Comparison of ENCODE assay signal across 8 mouse cellular contexts in the genomic region with DNA sequence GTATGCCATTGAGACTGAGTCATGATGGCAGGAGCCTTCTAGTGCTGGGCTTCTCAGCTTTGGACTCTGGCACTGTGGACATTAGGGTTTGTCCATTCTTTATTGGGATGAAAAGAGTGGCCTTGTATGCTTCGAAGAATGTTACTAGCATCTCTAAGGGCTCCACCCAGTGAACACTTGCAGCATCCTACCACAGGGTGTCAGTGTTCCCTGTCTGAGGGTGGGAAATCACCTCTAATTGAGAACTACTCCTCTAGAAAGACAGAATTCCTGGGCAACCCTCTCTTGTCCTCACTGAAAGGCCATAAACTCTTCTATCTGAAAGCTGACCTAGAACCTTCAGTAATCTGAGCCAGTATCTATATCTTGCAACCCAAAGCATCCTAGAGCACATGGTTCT. TPM values are rescaled to one million over a fixed set of nuclear protein-coding genes. Genes with fewer than 3 reads are reported as not detected.
DNase-seq lines count a peak whose midpoint lies in the region; ATAC-seq and TF ChIP-seq lines count a peak whose summit lies in the region.

No protein-coding gene starts in this region.

- H3K36me3 ChIP-seq in midbrain, embryonic 14.5 days (ENCODE audit: control insufficient read depth, insufficient read depth, low read length): no peaks in the 10 kb centered on the region
- no peaks in the 10 kb centered on the region for H3K36me3 ChIP-seq in midbrain, embryonic 10.5 days

- peaks cover 9% of the 10 kb centered on the region; the same call in 1 of the 2 replicates for H3K4me1 ChIP-seq in midbrain, embryonic 14.5 days (ENCODE audit: control insufficient read depth, insufficient read depth, low read length)
- H3K4me1 ChIP-seq in midbrain, embryonic 10.5 days: peaks cover 17% of the 10 kb centered on the region

- no peaks in the 10 kb centered on the region for H3K9me3 ChIP-seq in midbrain, embryonic 14.5 days (ENCODE audit: control insufficient read depth, low read length)
- H3K9me3 ChIP-seq in midbrain, embryonic 10.5 days (replicated peaks): no peaks in the 10 kb centered on the region

- peak; percentile 40 for DNase-seq in gastrocnemius, adult 2 months
- DNase-seq in gastrocnemius, postnatal 4 days (ENCODE audit: low spot score in 2 of 2): no peak
- DNase-seq in midbrain, embryonic 14.5 days: peak; percentile 66
- DNase-seq in midbrain, embryonic 10.5 days (ENCODE audit: low spot score): no peak
- peak; percentile 7 for DNase-seq in WW6 (ENCODE audit: low read depth, low spot score)
- peak; percentile 56 for DNase-seq in kidney, postnatal 10 days
- DNase-seq in retina, postnatal 1 day: peak; percentile 58
- DNase-seq in cerebellum, adult 8-10 months: no peak

- H3K4me3 ChIP-seq in gastrocnemius, adult 2 months: no peak overlapping the region
- H3K4me3 ChIP-seq in midbrain, embryonic 14.5 days (replicated peaks; ENCODE audit: low read depth, low read length): no peak overlapping the region
- no peak overlapping the region for H3K4me3 ChIP-seq in midbrain, embryonic 10.5 days

- no peak overlapping the region for H3K4me2 ChIP-seq in midbrain, embryonic 14.5 days (ENCODE audit: low read length)

- no peak overlapping the region for H3K27ac ChIP-seq in gastrocnemius, adult 2 months
- H3K27ac ChIP-seq in midbrain, embryonic 14.5 days (replicated peaks; ENCODE audit: low read depth, low read length): no peak overlapping the region
- H3K27ac ChIP-seq in midbrain, embryonic 10.5 days (replicated peaks): no peak overlapping the region

- TF ChIP-seq CTCF in gastrocnemius, adult 2 months (IDR thresholded peaks at IDR 0.05): peak; percentile 67

- H3K9ac ChIP-seq in midbrain, embryonic 14.5 days (replicated peaks; ENCODE audit: low read length): no peak overlapping the region

- intact Hi-C loops in gastrocnemius, adult 2 months (cut with DNase I): loop anchor here (10.0 kb wide), 1 partner anchor 152 kb away; no protein-coding TSS in a partner anchor

- WGBS in midbrain, embryonic 14.5 days: 78% methylated on average over 1 of the region's 1 CpGs
- WGBS in midbrain, embryonic 10.5 days: 61% methylated on average over 1 of the region's 1 CpGs

- no peaks in the 10 kb centered on the region; the same call in 1 of the 2 replicates for H3K27me3 ChIP-seq in midbrain, embryonic 14.5 days (ENCODE audit: control insufficient read depth, insufficient read depth, low read length)
- H3K27me3 ChIP-seq in midbrain, embryonic 10.5 days (ENCODE audit: low read depth, poor library complexity, severe bottlenecking): peaks cover 56% of the 10 kb centered on the region

- ATAC-seq in midbrain, embryonic 14.5 days (ENCODE audit: low FRiP score, low TSS enrichment): no peak

RNA-seq across cellular contexts. Expression of gene Pdzd8, which starts 41.6 kb away (rescaled TPM):
- total RNA-seq in gastrocnemius, adult 2 months (2021): 10 to 100 TPM; 12.1 to 17.8 TPM
- total RNA-seq in gastrocnemius, postnatal 4 days (2021): 10 to 100 TPM; 24.6 to 26.7 TPM
- 15.0 and 15.7 TPM in 2 replicates for polyA plus RNA-seq in midbrain, embryonic 14.5 days (2014; fragmentation: Nextera tagmentation; extraction: Ambion mirVana)
- 8.1 and 8.5 TPM in 2 replicates for polyA plus RNA-seq in midbrain, embryonic 10.5 days (2016; fragmentation: Nextera tagmentation; extraction: Ambion mirVana)

Comparison
In these comparisons a context has a peak if more than half of its experiments do, and no peak if none do; other contexts are left out.
1. DNase-seq: peak in gastrocnemius, adult 2 months (single experiment), midbrain, embryonic 14.5 days (single experiment), WW6 (single experiment), kidney, postnatal 10 days (single experiment) and retina, postnatal 1 day (single experiment); none in gastrocnemius, postnatal 4 days (0 of 2), midbrain, embryonic 10.5 days (single experiment) and cerebellum, adult 8-10 months (single experiment).